Mouse (Mus musculus): ENCODE measurements around the gene Gm20509.
"Not testable (repeated sequence)": the region's sequence is repeated elsewhere in the genome, so short reads cannot be mapped to it uniquely, and the experiment has no call there.

Gene Gm20509

GRCm38 (mm10) chr9:73101536-73101935 lies 734 bp upstream of the Gm20509 start, which contains the start of gene Khdc3:
Khdc3 (plus strand) TSS chr9:73101836.
- no peak for DNase-seq (ENCODE audit: low read depth, low spot score)

GRCm38 (mm10) chr9:73103159-73103879 lies 1.0 kb downstream of the Gm20509 start:
- DNase-seq (ENCODE audit: low read depth, low spot score), result no peak

GRCm38 (mm10) chr9:73103880-73104198 lies 1.6 kb downstream of the Gm20509 start:
- no peak for DNase-seq (ENCODE audit: low read depth, low spot score)

- no peak for DNase-seq (ENCODE audit: low read depth, low spot score)
These were observed 2.9 kb downstream of the Gm20509 start for GRCm38 (mm10) chr9:73105141-73105540.

GRCm38 (mm10) chr9:73105771-73106170 lies 3.5 kb downstream of the Gm20509 start:
- no peak for DNase-seq (ENCODE audit: low read depth, low spot score)

GRCm38 (mm10) chr9:73112919-73113906 lies 10.9 kb downstream of the Gm20509 start, which contains the start of gene Rsl24d1:
Rsl24d1 (plus strand) TSS chr9:73113426.
- DNase-seq (ENCODE audit: low read depth, low spot score), result peak; percentile 93

GRCm38 (mm10) chr9:73116704-73117103 lies 14.4 kb downstream of the Gm20509 start:
- DNase-seq (ENCODE audit: low read depth, low spot score), result not testable (repeated sequence)

GRCm38 (mm10) chr9:73118012-73118411 lies 15.7 kb downstream of the Gm20509 start:
- DNase-seq (ENCODE audit: low read depth, low spot score), result peak; percentile 39

- DNase-seq (ENCODE audit: low read depth, low spot score), result peak; percentile 54
These were observed 19.5 kb downstream of the Gm20509 start for GRCm38 (mm10) chr9:73121735-73122134.

- DNase-seq (ENCODE audit: low read depth, low spot score), result no peak
These were observed 22.8 kb downstream of the Gm20509 start for GRCm38 (mm10) chr9:73125043-73125570.

- no peak for DNase-seq (ENCODE audit: low read depth, low spot score)
These were observed 25.2 kb downstream of the Gm20509 start for GRCm38 (mm10) chr9:73127457-73127856.

GRCm38 (mm10) chr9:73129875-73130274 lies 27.6 kb downstream of the Gm20509 start:
- DNase-seq (ENCODE audit: low read depth, low spot score), result no peak

- peak; percentile 77 for DNase-seq (ENCODE audit: low read depth, low spot score)
These were observed 28.3 kb downstream of the Gm20509 start for GRCm38 (mm10) chr9:73130529-73130928.

- DNase-seq (ENCODE audit: low read depth, low spot score), result no peak
These were observed 35.1 kb downstream of the Gm20509 start for GRCm38 (mm10) chr9:73137341-73137886.

- DNase-seq (ENCODE audit: low read depth, low spot score), result no peak
These were observed 52.1 kb downstream of the Gm20509 start for GRCm38 (mm10) chr9:73154347-73154746.

GRCm38 (mm10) chr9:73157968-73158367 lies 55.7 kb downstream of the Gm20509 start:
- no peak for DNase-seq (ENCODE audit: low read depth, low spot score)

- peak; percentile 60 for DNase-seq (ENCODE audit: low read depth, low spot score)
These were observed 57.0 kb downstream of the Gm20509 start for GRCm38 (mm10) chr9:73159265-73159664.

- peak; percentile 71 for DNase-seq (ENCODE audit: low read depth, low spot score)
These were observed 60.5 kb downstream of the Gm20509 start for GRCm38 (mm10) chr9:73162571-73163333.

- DNase-seq (ENCODE audit: low read depth, low spot score), result peak; percentile 54
These were observed 63.4 kb downstream of the Gm20509 start for GRCm38 (mm10) chr9:73165631-73166030.
